Mouse (Mus musculus) mature B cell (primary cell): ENCODE data around the gene Cpt1c.

Experiments used
- in situ Hi-C: fragments of 300-500 bp; cut with MboI; formaldehyde crosslinking; loops from 2 replicates; pipeline ENCODE4 v1.14.3; 2019

The Cpt1c gene

DNA sequence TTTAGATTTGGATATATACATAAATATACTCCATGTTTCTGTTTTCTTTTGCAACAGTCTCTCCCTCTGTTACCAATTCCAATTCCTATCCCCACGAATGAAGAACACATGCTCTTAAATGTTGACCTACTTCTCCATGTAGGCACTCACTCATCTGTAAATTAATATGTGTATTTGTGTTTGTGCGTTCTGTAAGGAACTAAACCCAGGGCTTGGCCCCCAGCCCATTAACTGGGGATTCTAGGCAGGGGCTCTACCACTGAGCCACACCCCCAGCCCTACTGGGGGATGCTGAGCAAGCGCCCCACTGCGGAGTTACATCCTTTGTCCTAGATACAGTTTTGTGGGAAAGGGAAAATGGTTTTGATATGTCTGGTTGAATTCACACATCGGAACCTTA, 55.5 kb downstream of the Cpt1c start:
- in situ Hi-C loops = no loop called here

DNA sequence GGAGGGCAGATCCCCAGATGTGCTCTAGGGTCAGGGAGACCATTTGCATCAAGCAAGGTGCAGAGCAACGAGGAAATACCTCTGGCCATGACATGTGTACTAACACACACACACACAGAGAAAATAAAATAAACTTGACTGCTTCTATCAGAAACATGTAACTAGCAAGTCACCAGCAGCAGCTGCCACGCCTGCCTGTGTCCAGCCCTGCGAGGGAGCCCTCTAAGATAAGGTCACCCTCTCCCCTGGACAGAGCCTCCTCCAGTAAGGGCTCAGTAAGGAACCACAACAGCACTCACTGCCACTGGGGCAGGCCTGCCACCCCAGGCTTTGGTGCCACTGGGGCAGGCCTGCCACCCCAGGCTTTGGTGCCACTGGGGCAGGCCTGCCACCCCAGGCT, 56.4 kb downstream of the Cpt1c start:
- in situ Hi-C loops = no loop called here

DNA sequence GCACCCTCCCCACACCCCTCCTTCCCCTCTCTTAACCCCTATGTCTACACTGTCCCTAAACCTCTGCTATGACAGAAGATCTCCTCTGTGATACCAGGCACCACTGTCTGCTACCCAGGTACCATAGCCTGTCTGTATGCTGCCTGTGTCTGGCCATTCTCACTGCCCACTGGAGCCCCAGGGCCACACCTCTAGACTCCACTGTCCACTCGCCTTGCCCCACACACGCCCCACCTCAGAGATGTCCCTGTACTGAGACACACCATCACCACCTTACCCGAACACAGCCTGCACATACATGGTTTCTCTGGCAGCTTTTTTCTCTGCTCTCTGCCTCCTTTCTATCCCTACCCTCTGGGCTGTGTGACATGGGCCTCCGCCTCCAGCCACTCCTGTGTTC, 57.8 kb downstream of the Cpt1c start:
- in situ Hi-C loops = no loop called here

DNA sequence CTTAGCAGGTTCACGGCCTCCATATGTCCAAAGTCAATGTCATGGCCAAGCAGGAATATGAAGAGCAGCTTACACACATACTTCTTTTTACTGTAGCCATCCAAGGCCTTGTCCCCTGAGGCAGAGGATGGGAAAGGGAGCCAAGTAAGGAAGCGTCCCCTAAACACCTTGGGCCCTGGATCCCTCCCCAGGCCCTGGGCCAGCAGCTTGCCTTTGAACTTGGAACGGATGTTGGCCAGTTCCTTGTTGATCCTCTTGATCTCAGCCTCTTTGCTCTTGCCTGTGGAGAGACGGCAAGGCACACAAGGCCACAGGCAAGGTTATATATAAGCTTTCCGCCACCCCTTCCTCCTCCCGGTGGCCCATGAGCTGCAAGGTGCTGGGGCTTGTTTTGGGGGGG, 58.5 kb downstream of the Cpt1c start:
- in situ Hi-C loops = no loop called here

DNA sequence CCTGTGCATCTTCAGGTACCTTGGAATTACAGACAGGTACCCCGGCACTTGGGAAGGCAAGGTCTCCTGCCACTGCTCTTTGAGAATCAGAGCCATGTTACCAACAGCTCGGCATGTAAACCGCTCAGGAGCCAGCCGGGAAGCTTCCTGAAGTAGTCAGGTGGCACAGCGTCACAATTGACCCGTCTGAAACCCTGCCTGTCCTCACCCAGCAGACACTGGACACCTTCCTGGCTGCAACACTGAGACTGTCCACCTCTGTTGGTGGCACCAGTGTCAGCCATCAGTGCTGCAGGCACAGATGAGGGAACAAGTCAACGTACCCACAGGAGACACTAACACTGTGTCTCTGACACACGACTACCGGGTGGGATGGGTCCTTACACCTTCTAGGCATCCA, 59.3 kb downstream of the Cpt1c start:
- in situ Hi-C loops = no loop called here

DNA sequence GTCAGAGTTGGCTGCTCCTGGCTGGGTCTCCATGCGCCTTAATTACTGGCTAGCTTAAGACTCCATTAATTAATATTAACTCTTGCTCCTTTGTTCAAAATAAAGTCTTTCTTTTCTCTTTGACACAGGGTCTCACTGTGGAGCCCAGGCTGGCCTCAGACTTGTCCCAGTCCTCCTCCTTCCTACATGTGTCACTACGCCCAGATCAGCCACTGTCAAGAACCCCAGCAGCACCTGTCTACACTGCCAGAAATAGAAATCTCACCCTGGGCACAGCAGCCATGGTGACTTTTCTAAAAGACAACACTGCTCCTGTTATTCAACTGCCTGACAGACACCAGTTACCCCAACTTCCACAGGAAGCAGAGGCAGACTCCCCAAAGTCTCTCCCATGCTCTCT, 60.3 kb downstream of the Cpt1c start:
- in situ Hi-C loops = no loop called here
